Mouse (Mus musculus): ENCODE data around the gene Fgfr2.

DNA sequence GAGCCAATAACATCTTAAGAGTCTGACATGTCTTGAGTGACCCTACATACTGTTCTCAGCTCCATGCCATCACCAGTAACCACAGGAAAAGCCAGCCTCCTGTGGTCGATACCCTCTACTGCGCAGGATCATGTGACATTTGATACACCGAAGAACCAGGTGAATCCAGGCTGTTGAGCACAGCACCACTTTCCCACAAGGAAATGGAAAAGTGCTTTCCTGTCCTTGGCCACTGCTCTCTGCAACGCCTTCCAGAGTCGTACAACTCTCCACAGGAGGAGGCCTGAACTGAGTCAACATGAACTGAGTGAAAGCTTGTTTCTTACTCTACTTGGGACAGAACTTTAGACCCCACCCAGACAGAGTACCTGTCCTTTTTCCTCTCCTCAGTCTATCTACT, 321.6 kb downstream of the Fgfr2 start:
- no peak for TF ChIP-seq CTCF (IDR thresholded peaks at IDR 0.05; ENCODE audit: borderline replicate concordance, extremely low read depth, insufficient read depth, insufficient read length)
- TF ChIP-seq POLR2A (IDR thresholded peaks at IDR 0.05; ENCODE audit: borderline replicate concordance, extremely low read depth, insufficient read depth, insufficient read length, poor library complexity, severe bottlenecking), result no peak

Measured in brain, embryonic 14.5 days (tissue).